Mouse (Mus musculus): ENCODE data around the gene Acbd4.

DNA sequence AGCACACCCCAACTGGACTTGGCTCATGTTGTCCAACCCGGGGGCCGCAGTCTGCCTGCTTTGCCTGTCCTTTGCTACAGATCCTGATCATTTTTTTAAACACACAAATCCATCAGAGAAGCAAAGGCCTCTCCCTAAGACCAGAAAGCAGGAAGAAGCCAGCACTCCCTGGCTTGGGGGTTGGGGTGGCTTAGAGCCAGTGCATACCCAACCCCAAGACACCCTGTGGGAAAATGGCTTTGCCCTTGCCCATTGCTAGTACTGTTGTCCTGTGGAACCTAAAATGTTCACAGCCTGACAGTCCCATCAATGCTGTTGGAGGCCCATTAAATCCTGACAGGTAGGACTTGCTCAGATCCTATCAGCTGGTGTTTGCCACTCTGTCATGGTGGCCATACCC lies 31.8 kb upstream of the Acbd4 start:
- TF ChIP-seq CTCF (IDR thresholded peaks at IDR 0.05; ENCODE audit: low read depth), result no peak
- TF ChIP-seq EP300 (IDR thresholded peaks at IDR 0.05; ENCODE audit: low read depth), result no peak
